Mouse (Mus musculus) adrenal gland (tissue): ENCODE results near the gene Eea1.

Source experiments
- intact Hi-C: fragments of 180-260 bp; cut with DNase I; formaldehyde crosslinking; loops from one replicate; pipeline ENCODE4 v1.15.1; 2025

Eea1 gene

DNA sequence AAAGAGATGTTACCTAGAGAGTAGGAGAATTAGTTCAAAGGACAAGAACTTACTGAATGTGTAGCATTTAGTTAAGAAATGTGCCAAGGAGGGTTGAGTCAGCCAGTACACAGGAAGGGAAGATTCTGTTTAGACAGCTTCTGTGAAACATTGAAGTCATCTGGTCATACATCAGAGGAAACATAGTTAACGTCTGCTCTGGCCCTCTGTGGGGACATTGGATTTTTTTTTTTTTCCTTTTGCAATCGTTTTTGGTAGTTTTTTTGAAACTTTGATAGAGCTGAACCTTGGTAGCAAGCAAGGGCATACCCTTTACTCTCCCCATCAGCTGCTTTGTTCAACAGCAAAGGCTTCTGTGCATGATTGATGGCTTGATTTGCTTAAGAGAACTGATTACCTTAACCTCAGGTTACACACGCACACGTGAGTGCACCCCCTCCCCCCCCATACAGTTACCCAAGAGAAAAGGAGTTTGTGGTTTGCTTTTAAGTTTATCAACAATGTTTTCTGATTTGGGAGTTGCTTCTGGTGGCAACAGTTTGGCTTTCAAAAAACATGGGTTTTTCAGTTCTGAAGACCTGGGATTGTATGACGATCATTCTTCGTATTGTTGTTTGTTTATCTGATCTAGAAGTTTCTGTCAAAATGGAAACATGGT, 1.4 kb downstream of the Eea1 start:
- intact Hi-C loops = loop anchor here (10.0 kb wide), 1 partner anchor 53 kb away; no protein-coding TSS in a partner anchor

- intact Hi-C loops = loop anchor here (10.0 kb wide), 1 partner anchor 50 kb away; no protein-coding TSS in a partner anchor
Observed at GRCm38 (mm10) chr10:95945086-95945485, 4.6 kb downstream of the Eea1 start.

- intact Hi-C loops = loop anchor here (10.0 kb wide), 1 partner anchor 45 kb away; no protein-coding TSS in a partner anchor
Observed at GRCm38 (mm10) chr10:95949410-95949809, 9.0 kb downstream of the Eea1 start.

DNA sequence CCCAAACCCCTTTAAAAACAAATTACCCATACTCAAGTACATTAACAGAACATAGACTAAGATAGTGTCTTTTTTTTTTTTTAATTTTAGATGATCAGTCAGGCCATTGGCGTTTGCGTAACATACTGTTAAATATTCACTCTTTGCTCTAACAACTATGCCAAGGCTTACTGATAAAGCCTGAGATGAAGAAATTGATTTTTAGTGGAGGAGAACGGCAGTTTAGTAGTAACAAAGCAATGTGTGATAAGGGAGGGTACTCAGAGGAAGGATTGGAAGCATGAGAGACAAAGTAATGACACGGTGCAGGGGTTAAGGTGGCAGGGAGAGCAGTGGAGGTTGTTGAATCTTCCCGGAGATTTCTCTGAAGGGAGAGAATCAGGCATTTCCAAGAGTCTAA, 9.7 kb downstream of the Eea1 start:
- intact Hi-C loops = no loop called here

GRCm38 (mm10) chr10:95950797-95951196, 10.3 kb downstream of the Eea1 start:
- intact Hi-C loops = no loop called here

DNA sequence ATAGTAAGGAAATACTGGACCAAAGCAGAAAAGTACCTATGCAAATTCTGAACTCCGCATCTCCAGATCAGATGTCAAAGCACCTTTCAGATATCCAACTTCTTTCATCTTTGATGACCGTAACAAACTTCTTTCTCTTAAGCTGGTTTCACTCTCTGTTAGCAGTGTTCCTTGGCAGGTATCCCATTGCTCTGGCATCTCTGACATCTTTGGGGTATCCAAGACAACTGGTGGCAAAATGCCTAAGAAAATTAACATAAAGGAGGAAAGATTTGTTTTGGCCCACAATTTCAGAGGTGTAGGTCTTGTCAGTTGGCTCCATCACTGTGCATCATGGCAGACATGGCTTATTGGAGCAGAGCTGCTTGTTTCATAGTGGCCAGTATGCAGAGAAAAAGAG, 10.9 kb downstream of the Eea1 start:
- intact Hi-C loops = no loop called here

DNA sequence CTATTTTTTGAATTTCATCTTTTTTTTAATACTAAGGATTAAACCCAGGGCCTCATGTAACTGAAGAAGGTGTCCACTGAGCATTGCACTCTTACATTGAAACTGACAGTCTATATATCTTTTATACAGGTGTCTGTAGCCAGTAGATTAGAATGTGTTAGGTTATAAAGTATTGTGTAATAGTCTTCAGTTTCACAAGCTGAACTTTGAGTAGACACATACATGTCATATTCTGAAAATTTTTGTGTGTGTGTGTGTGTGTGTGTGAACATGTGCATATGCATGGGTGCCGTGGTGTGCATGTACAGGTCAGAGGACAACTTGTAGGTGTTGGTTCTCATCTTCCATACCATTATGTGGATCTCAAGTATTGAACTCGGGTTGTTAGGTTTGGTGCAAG, 16.2 kb downstream of the Eea1 start:
- intact Hi-C loops = no loop called here

GRCm38 (mm10) chr10:95957574-95957973, 17.1 kb downstream of the Eea1 start:
- intact Hi-C loops = no loop called here

DNA sequence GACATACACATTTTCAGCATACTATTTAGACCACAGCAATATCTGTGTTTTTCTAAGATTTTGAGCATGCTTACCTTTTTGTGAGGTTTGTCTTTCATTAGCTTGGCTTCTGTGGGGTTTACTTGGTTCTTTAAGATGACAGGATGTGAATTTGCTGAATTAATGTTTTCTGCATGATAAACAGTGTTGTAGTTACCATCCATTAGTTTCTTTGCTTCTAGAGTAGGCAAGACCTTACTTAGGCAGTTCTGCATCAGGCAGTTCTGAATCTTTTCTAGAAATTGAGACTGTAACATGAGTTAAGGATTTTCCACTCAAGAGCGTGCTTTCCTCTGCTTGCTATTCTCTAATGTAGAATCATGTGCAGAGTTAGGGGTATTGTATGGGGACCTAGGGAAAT, 24.2 kb downstream of the Eea1 start:
- intact Hi-C loops = no loop called here

- intact Hi-C loops = no loop called here
Observed at GRCm38 (mm10) chr10:95969694-95970093, 29.2 kb downstream of the Eea1 start.

DNA sequence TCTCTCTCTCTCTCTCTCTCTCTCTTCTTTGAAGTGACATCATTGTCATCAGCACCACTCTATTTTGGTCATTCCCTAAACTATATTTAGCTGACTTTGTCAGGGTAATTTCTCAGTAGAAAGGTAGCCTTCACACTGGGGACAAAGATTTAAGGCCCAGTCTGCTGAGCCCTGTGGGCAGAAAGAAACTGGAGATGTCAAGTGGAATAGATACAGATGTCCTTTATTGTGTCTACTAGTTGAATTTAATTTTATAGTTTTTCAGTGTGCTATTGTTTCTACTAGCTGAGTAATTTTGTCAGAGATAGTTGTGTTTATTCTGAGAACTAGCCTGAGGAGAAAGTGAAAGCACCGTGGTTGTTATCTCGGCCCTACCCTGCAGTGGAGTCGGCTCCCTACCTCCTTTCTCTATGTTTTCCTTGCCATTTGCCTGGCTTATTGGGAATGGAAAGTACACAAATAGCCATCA, 30.3 kb downstream of the Eea1 start:
- intact Hi-C loops = no loop called here

GRCm38 (mm10) chr10:95971341-95971740, 30.9 kb downstream of the Eea1 start:
- intact Hi-C loops = no loop called here

- intact Hi-C loops = no loop called here
Observed at GRCm38 (mm10) chr10:95971942-95972341, 31.5 kb downstream of the Eea1 start.

DNA sequence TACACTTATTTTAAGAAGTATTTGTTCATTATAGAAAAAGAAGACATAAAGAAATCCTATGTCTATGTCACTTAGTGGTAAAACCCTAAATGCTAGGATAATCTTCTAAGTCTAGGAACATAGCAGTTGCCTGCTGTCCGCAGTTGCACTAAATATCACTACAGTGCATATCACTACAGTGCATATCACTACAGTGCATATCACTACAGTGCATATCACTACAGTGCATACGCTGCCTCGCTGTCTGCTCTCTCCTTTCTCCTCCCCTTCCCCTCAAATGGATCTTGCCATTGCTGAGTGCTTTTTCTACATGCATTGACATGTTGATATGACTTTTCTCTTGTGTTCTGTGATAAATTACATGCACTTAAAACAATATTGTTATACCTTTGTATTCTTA, 34.0 kb downstream of the Eea1 start:
- intact Hi-C loops = no loop called here

DNA sequence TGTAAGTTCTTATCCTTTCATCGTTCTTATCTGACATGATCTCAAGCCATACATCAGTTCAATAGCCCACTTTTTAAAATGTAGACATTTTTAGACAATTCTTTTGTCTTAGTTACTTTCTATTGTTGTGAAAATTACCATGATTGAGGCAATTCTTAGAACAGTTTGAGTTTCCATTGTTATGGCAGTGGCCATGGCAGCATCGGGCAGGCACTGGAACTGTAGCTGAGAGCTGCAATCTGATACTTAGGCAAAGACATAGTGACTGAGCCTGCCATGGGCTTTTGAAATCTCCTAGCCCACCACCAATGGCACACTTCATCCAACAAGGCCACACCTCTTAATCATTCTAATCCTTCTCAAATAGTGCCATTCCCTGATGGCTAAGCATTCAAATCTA, 36.3 kb downstream of the Eea1 start:
- intact Hi-C loops = no loop called here

DNA sequence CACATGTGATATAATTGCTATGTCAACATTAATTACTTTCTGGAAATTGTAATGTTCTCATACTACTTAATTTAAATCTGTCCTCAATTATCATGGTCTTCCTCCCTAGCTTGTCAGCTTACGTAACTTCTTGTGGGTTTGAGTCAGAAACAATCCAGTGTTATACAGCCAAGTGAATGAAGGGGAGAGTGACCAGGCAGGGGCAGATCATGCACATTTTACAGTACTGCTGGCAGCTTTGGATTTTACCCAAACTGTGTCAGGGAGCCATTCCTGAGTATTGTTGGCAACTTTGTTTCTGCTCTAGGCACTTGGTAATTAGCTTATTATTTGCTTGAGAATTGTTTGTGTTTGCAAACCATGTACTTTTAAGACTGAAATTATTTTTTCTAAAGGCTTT, 49.3 kb downstream of the Eea1 start:
- intact Hi-C loops = loop anchor here (5.0 to 10.0 kb wide), 2 partner anchors 43 to 45 kb away; partner anchors contain the start of gene Eea1

- intact Hi-C loops = loop anchor here (5.0 to 10.0 kb wide), 2 partner anchors 41 to 46 kb away; partner anchors contain the start of gene Eea1
Observed at GRCm38 (mm10) chr10:95991176-95991575, 50.7 kb downstream of the Eea1 start.

- intact Hi-C loops = no loop called here
Observed at GRCm38 (mm10) chr10:96000904-96001303, 60.5 kb downstream of the Eea1 start.

DNA sequence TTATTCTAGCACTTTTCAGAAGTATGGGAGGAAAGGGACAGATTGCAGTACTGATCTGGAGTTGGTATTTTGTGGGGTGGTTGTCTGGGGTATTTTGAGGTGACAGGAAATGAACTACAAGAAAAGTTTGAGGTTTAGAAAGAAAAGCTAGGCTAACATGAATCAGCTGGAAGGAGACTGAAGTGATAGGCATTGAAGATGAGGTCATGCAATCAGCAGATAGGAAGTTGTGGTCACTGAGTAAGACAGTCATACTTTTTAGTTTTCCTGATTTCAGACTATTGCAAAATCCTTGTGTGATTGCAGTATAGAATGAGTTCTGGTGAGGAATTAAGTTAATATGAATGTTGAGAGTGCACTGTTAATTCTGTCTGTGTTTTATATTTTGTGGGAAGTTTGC, 75.3 kb downstream of the Eea1 start:
- intact Hi-C loops = no loop called here

GRCm38 (mm10) chr10:96017418-96017817, 77.0 kb downstream of the Eea1 start:
- intact Hi-C loops = no loop called here

DNA sequence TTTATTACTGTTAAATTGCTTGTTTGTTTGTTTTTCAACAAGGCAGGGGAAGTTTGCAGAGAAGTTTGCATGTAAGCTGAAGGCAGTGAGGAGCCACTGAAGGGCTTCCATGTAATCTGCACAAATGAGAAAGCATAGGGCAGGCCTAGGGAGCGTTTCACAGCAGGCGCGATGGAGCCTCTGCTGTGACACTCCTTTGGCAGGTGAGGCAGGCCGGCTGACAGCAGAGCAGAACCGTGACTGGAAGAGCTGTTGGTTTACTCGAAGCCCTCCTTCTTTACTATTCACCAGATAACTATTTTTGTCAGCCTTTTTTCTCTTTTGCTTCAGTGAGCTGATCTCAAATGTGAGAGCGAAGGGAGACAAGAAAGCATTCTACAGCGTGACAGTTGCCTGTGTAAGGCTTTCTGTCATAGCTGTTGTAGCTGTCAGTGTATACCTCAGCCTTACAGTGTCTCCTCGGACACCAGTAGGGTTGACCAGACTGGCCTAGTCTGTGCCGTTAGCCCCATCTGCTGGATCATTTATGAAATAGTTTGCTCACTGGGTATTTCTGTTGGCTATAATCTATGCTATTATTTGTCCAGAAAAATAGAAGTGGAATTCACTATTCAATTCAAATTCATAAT, 93.0 kb downstream of the Eea1 start:
- intact Hi-C loops = loop anchor here (2.0 to 10.0 kb wide), 3 partner anchors 41 to 479 kb away; no protein-coding TSS in a partner anchor

DNA sequence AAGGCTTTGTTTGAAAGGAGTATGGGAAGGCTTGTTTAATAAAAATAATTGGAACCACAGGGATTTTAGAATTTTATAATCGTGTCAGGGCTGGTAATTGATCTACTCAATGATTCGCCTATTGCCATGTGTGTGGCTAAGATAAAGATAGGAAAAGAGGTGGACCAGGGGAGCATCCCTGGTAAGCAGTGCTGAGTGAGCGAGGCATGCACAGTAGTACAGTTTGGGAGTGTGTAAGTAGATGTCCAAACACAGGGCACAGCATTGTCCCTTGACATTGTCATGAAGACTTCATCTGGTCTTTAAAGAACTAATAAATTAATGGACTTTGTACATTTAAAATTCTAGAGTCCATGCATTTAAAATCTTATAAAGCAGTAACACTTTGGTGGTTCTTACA, 93.7 kb downstream of the Eea1 start:
- intact Hi-C loops = loop anchor here (5.0 to 10.0 kb wide), 2 partner anchors 42 to 479 kb away; no protein-coding TSS in a partner anchor

DNA sequence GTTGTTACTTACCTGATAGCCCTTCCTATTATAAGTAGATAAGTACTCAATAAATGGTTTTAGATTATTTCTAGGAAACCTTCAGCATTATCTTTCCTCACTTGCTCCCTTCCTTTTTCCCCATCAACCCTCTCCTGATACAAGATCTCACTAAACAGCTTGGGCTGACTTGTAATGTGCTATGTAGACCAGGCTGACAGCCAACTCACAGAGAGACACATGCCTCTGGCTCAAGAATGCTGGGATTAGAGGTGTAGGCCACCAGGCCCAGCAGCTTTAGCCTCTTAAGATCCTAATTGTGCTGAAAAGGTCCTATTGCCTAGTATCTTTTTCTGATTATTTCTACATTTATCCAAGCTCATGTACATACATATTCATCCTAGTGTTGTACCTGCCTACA, 95.5 kb downstream of the Eea1 start:
- intact Hi-C loops = loop anchor here (10.0 kb wide), 1 partner anchor 481 kb away; no protein-coding TSS in a partner anchor
